Mouse (Mus musculus) thymus, adult 18-20 months (tissue): ENCODE measurements at regions not wholly inside any gene's neighbourhood (a gene's known extent, or its start where the extent isn't known, plus 50 kb on each side); places are given as distances from the start of the nearest gene placed in this dataset.
"Not testable (repeated sequence)": the region's sequence is repeated elsewhere in the genome, so short reads cannot be mapped to it uniquely, and the experiment has no call there.

ENCODE experiments used
- DNase-seq, 2 experiments: peaks; one replicate each; pipeline ENCODE4 v3.0.0; 2022; ENCODE audit warnings: mixed read lengths in 2 of 2

GRCm38 (mm10) chrX:170735786-170736185, 63.3 kb downstream of the Asmt start:
- DNase-seq: peak; percentile 0 to 2

GRCm38 (mm10) chrX:170753507-170754256, 81.2 kb downstream of the Asmt start:
- not testable (repeated sequence) for DNase-seq
